Mouse (Mus musculus): Measurements from ENCODE around the gene Arrdc1.

Arrdc1 gene

DNA sequence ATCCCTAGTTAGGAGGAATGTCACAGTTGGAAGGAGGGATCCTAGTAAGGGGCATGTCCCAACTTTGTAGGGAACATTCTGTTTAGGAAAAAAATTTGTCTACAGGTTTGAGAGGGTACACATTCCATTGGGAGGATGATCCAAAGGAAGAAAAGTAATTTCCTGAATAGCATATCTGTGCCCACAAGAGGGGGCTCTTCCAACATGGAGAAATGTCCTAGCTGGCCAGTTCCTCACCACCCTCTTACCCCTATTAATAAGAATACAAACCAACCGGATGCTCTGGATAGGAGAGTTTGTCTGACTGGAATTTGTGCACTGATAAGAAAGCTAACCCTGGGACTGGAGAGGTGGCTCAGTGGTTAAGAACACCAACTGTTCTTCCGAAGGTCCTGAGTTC lies 11.5 kb downstream of the Arrdc1 start:
- no peak for DNase-seq (ENCODE audit: low spot score)

- no peak for DNase-seq (ENCODE audit: low spot score)
Observed at GRCm38 (mm10) chr2:24919839-24920175, 15.2 kb downstream of the Arrdc1 start.

DNA sequence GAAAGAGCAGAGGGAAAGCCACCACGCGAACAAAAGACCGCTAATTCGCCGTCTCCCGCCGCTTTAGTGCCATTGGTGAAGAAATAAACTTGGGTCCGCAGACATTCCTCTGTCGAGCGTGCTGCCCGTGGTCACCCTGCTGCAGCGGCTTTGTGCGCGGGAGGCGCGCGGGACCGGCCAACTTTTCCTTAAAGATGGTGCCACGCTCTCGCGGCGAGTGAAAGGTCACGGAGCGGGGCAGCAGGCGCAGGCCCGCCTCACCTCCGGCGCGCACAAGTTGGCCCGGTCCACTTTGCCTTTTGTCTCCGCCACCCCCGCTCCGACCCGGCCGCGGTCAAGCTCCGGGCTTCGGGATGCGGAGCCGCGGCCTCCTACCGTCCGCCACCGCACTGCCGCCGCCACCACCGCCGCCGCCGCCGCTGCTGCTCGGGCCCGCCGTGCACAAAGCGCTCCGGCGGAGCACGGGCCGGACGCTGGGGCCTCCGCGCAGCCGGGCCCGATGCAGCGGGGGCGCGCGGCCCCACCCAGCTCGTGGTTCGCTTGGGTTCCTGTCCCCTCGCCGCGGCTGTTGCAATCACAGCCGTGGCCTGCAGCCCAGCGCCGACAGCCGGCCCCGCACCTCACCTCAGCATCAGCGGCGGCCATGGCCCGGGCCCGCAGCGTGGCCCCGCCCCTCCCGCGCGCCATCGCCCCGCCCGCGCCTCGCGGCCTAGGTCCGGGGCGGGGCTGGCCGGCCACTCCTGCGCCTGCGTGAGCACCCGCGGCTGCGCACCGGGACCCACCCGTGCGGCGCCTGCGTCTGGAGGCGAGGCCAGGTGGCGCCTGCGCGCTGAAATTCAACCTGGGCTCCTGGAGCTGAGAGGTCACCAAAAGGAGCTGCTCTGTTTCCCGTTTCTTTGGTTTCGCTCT lies 15.9 kb downstream of the Arrdc1 start, which contains the start of gene Ehmt1:
Gene Ehmt1 (minus strand): TSS at position 685 of the 909 bp plus-strand sequence.
- DNase-seq (ENCODE audit: low spot score), result peak; percentile 80

- DNase-seq (ENCODE audit: low spot score), result no peak
Observed at GRCm38 (mm10) chr2:24914762-24915161, 20.3 kb downstream of the Arrdc1 start.

DNA sequence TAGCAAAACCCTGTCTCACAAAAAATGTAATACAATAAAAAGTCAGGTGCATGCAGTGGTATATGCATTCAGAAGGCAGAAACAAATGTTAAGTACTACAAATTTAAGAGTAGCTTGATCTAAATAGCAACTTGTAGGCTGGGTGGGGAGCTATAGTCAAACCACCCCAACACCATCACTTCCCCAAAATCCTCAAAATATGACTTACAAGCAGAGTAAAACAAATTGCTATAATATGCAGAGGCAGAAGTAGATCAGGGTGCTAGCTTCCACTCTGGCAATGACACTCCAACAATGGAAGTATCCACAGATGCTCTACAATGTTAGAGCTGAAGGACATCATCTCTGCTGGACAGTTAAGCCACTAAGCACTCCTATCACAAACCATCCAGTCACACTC lies 22.5 kb downstream of the Arrdc1 start:
- no peak for DNase-seq (ENCODE audit: low spot score)

DNA sequence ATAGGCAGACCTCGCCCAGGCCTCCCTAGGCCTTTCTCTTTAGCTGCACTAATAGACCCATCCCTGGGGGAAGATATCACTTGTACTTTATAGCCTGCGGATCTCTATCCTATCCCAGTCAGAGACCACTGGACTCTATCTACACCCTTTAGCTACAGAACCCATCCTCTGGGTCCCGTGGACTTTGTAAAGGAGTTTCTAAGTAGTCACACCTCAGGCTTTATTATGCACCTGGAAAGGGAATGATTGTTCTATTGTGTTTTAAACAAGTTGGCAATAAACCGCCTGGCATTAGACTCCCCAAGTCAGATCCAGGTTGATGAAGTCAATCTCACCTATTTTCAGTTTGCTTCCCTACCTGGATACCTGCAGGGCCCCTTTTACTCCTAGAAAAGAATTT lies 22.9 kb downstream of the Arrdc1 start:
- DNase-seq (ENCODE audit: low spot score), result no peak

- no peak for DNase-seq (ENCODE audit: low spot score)
Observed at GRCm38 (mm10) chr2:24910481-24910880, 24.6 kb downstream of the Arrdc1 start.

GRCm38 (mm10) chr2:24905653-24906155 lies 29.3 kb downstream of the Arrdc1 start:
- no peak for DNase-seq (ENCODE audit: low spot score)

DNA sequence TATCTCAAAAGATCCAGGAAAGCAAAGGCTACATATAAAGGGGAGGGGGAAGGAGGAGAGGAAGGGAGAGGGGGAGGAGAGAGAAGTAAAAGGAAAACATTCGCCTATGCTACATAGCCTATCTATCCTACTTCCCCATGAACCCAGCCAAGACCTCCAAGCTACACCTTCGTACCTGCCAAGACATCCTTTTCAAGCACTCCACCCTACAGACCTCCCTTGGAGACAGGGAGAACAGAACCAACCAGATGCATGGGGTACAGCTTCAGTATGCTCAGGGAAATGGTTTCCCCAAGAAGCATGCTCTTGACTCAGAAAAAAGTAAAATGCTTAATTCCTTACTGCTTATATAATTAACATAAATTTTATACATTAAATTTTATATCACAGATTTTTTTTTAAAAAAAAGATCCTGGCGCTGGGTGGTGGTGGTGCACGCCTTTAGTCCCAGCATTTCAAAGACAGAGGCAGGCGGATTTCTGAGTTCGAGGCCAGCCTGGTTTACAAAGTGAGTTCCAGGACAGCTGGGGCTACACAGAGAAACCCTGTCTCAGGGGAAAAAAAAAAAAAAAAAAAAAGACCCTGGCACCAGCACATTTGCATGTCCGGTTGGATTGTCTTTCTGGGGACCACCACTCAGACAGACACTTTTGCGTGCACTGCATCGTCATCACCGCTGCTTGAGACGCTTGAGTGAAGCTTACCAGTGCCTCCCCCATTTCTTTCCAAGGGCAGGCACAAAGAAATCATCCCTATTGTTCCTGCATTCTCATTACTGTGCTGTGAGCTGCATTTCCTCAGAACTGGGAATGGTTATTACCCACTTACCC lies 30.0 kb downstream of the Arrdc1 start:
- DNase-seq (ENCODE audit: low spot score), result no peak

DNA sequence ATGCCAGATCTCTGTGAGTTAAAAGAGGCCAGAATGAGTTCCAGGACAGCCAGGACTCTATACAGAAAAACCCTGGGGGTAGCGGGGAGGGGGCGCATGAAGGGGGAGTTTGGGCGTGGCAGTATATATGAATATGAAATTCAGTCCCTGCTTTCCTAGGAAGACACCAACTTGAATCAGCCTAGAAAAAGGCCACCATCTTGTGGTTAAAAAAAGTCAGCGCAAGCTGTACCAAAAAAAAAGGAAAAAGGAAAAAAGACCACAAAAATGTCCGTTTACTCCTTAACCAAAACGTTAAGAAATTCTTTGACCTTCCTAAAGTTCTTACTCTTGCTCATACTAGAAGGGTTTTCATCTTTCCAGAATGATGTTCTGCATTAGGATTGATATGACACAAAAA lies 32.1 kb downstream of the Arrdc1 start:
- DNase-seq (ENCODE audit: low spot score), result no peak

DNA sequence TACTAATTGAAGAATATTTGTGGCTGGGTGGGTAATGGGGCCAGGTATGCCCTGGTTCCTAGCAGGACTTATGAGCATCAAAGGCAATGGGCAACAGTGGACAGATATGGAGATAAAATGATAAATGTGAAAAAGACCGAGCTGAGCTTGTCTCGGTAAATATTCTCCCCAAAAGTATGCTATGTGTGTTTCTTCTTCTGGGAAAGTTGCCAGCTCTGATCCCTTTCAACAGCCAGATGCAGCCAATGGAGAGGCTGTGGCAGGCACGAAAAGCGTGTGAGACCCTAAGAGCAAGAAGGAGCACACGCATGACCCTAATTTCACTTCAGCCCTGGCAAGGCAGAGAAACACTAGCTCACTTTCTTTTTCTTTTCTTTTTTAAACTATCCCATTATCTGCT lies 34.0 kb downstream of the Arrdc1 start:
- DNase-seq (ENCODE audit: low spot score), result no peak

- DNase-seq (ENCODE audit: low spot score), result no peak
Observed at GRCm38 (mm10) chr2:24899292-24899691, 35.8 kb downstream of the Arrdc1 start.

DNA sequence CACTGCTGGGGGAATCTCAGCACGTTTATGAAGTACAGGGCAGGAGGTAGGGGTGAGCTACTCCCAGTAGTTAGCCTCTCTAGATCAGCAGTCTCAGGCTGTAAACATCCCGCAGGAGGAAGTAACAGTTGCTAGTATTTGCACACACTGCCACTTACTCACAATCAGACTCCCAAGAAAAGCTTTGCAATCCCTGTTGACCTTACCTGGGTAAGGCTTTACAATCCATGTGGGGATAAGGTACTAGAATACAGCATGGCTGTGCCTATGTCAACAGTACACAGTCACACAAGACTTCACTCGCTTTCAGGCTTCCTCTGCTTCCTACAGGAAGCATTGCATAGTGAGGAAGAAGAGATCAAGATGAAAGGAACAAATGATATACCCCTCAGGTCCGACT lies 38.3 kb downstream of the Arrdc1 start:
- DNase-seq (ENCODE audit: low spot score), result no peak

DNA sequence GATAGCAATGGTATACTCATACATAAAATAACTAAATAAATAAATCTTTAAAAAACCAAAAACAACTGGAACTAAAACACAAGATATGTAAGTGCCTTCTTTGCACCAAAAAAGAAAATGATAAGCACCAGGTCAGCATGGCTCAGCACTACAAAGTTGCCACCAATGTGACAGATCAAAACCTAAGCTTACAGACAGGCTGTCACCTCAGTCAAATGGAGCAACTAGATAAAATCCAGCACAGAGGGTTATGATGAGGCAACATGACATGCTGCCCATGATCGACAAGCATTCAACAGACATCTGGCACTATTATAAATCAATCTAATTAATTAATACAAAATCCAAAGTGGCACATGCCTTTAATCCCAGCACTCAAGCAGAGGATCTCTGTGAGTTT lies 40.8 kb downstream of the Arrdc1 start:
- DNase-seq (ENCODE audit: low spot score), result no peak

DNA sequence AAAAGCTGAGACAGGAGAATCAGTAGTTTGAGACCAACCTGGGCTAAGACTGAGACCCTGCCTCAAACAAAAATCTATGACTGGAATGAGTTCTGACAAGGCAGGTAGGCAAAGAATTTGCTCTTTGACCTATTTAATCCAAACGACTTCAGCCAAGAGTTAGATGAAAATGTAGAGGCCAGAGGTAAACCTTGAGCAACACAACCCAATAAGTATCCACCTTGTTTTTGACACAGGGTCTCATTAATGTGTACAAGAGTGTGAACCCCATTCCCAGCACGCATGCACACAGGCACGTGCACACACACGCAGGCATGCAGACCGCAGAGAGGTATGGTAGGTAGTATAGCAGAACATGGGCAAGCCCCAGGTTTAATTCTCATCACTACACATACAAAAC lies 42.7 kb downstream of the Arrdc1 start:
- DNase-seq (ENCODE audit: low spot score), result no peak

GRCm38 (mm10) chr2:24890541-24891447 lies 44.3 kb downstream of the Arrdc1 start:
- DNase-seq (ENCODE audit: low spot score), result no peak

GRCm38 (mm10) chr2:24888895-24889294 lies 46.2 kb downstream of the Arrdc1 start:
- DNase-seq (ENCODE audit: low spot score), result no peak

DNA sequence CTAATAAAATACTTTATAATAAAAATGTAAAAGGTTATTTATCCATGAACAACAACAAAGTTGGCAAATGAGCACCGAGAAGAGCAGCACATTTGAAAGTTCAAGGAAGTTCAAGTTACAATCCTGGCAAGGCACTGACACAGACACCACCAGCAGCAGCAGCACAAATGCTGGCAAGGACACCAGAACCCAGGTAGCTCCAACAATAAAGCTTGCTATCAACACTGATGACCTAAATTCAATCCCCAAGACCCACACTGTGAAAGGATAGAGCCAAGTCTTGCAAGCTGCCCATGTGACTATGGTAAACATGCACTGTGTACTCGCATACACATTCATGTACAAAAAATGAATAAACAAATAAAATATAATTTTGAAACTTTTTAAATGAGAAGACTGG lies 54.4 kb downstream of the Arrdc1 start:
- no peak for DNase-seq (ENCODE audit: low spot score)

Measured in layer of hippocampus, adult 9-10 months (tissue).